Mouse (Mus musculus): Measurements from ENCODE around the gene Pkd2.

Gene Pkd2

DNA sequence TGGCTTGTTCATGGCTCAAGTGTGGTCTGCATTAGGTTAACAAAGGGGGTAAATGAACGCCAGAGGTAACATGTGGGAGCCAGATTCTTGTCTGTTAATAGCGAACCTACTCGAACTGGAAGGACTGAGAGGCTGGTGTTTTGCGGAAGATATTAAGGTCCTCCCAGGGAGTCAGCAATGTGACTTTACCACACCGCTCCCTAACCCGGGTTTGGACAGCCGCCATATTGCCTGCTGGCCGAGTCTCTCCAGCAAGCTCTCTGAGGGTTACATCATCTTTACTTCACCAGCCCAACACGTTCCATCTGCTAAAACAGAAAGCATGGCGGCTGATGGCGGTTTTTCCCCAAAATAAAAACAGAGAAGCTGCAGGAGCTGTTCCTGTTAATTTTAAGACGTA is 6.5 kb downstream of the Pkd2 start:
- DNase-seq (ENCODE audit: low spot score in 2 of 2), result peak; percentile 41 to 75

DNA sequence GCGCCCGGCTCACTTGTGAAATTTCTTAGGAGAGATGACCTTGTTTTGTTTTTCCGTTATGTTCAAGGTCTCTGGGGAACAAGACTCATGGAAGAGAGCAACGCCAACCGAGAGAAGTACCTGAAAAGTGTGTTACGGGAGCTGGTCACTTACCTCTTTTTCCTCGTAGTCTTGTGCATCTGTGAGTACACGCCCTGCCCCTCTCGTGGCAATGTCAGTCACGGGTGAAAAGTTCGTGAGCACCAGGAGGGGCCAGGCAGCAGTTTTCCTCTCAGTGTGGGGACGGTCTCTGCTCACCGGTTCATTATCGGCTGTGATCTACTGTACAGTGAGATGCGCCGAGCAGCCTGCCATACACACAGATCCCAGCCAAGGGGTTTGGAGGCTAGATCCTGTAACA is 7.6 kb downstream of the Pkd2 start:
- no peak for DNase-seq (ENCODE audit: low spot score in 2 of 2)

DNA sequence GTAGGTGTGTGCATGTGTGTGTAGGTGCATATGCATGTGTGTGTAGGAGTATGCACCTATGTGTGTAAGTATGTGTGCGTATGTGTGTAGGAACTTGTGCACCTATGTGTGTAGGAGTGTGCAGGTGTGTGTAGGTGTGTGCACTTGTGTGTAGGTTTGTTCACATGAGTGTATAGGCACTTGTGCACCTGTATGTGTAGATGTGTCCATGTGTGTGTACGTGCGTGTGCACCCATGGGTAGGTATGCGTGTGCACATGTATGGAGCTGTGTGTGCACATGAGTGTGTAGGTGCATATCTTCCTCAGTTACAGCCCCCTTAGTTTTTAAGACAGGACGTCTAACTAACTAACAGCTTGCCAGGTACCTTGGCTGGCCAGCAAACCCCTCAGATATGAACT is 9.3 kb downstream of the Pkd2 start:
- no peak for DNase-seq (ENCODE audit: low spot score in 2 of 2)

DNA sequence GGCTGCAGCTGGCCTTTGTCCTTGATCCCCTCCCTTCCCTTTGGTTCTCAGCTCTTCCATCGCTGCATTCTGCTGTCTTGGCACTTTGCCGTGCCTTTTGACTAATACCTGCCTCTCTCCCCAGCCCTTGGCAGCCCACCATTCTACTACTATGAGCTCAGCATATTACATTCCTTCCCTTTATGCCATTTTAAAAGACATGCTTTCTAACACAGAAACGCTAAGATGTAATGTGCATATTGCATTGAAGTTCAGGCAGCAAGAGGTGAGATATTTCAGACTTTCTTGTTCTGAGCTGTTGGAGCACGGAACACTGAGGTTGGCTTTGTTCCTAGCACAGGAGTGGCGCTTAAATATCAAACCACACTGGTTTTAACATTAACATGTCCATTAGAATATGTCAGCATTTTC is 11.7 kb downstream of the Pkd2 start:
- no peak for DNase-seq (ENCODE audit: low spot score in 2 of 2)

DNA sequence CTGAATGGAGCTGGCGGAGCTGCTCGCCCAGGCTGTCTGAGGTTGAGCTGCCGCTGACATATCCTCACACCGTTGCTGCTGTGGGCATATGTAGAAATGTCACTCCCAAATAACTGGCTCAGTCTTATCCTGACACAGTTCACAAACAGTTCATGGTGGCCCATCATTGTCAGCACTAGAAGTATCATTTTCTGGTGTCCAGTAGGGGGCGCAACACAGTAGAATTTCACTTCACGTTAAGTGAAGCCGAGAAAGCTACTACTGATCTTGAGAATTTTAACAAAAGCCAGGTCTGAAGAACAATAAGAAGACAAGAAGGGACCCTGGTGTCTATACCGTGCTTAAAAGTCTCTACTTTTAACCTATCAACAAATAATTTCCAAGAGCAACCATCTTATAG is 13.1 kb downstream of the Pkd2 start:
- no peak for DNase-seq (ENCODE audit: low spot score in 2 of 2)

DNA sequence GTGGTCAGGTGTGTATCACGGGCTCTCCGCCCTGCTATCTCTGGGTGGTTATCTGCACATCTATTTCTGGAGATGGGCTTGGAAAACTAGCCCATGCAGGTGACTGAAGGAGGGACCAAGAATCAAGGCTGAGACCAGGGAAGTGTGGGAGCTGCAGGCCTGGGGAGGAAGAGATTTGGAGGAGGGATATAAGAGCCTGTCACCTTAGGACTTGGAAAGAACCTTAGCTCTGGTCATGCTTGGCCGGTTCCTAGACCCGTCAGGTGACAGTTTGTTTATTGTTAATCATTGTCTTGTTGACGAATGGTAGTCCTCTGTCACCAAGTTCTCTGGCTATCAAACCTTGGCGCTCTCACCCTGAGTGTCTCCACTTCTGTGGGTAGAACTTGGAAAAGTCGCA is 21.1 kb downstream of the Pkd2 start:
- no peak for DNase-seq (ENCODE audit: low spot score in 2 of 2)

DNA sequence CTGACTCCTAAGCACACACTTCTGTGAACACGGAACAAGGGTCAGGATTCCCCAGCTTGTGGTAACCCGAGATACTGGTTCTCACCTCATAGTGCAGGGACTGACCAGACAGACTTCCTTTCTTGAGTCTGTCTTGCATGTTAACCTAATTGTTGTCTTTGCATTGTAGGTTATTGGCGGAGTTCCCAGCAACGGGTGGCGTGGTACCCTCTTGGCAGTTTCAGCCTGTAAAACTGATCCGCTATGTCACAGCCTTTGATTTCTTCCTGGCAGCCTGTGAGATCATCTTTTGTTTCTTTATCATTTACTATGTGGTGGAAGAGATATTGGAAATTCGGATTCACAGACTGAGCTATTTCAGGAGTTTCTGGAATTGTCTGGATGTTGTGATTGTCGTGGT is 23.6 kb downstream of the Pkd2 start:
- DNase-seq (ENCODE audit: low spot score in 2 of 2), result no peak

DNA sequence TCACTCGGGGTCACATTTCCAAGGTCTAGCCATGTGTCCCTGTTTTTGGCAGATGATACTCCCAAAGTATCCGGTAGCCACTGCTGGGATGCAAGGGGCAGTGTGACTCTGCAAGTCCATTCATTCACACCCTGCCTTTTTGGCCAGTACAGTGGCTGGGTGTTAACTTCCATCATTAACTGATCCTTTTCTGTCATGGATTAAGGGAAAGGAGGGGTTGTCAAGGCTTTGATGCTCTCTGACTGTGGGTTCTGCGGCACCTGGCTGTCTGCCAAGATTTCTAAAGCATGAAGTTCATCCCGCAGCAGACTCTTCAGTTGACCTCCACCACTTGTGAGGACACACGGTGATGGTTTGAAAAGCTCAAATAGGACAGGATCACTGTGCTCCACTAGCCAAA is 32.3 kb downstream of the Pkd2 start:
- DNase-seq (ENCODE audit: low spot score in 2 of 2), result no peak

DNA sequence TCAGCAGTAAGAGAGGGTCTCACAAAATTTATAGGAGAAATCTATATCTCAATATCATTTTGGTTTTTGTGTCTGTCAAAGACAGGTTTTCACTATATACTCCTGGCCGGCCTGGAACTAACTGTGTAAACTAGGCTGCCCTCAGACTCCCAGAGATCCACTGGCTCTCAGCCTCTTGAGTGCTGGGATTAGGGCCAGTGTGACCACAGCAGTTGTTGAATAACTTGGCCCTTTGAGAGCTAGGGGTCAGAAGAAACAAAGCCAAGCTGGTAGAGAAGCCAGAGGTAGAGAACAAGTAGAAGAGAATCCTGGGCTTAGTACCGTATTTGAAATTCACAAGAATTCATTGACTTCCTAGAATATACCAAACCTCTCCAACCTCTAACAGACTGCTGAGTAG is 45.6 kb downstream of the Pkd2 start:
- DNase-seq (ENCODE audit: low spot score in 2 of 2), result no peak

DNA sequence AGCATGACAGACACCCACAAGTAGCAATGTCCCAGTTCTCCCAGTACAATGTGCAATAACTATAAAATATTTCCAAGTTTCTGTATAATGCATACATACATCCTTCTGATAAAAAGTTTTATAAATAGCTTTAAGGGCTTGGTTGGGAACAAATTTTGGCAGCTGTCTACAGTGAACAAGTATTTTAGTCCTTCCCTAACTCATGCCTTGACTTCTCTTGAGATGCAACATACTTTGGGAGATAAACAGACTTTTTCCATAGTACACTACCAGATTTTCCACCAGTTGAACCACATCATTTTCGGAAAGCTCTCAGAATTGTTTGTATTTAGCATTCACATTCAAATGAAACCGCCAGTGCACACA is 48.6 kb downstream of the Pkd2 start:
- no peak for DNase-seq (ENCODE audit: low spot score in 2 of 2)

DNA sequence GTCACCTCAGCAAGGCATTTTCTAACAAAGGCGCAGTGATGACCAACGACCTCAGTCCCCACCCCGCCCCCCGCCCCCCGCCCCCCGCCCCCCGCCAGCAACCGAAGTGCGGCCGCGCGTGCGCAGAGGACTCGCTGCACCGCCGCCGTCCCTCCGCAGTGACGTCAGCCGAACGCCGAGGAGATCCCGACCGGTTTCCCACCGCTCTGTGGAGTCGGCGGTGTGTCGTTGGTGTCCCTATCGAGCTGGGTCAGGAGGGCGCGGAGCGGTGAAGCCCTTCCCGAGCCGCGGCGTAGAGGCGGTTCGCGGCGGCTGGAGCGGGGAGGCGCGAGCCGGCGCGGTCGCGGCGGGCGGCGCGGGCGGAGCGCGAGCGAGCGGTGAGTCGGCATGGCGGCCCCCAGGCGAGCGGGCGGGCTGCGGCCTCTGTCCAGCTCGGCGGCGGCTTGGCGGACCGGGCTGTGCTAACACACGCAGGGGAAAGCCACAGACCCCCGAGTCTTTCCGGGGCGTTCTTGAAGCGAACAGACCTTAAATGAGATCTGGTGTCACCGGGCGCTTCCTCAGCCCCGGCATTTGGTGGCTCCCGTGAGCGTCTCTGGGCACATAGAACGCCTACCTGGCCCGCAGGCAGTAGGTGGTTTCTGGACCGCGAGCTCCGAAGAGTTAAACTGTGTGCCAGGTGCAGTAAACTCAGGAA is 49.1 kb downstream of the Pkd2 start, which contains the start of gene BC005561:
TSS of gene BC005561 (plus strand) at position 158 of the 697 bp plus-strand sequence.
- peak; percentile 77 to 83 for DNase-seq (ENCODE audit: low spot score in 2 of 2)

DNA sequence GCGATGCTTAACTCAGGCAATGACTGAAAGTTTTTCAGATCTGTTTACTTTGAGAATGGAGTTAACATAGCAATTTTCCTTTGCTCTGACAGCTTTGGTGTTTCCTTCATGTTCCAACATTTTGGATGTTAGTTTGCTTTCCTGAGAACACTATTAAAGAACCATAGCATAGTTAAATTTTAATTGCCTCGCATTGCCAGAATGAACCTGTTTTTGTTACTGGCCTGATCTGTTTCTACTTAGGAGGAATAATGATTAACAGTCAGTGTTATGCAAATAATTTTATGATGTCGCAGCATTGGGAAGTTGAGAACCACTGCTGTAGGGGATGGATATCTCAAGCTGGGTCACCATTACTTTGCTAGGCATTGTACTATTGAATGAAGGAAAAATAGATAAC is 52.0 kb downstream of the Pkd2 start:
- DNase-seq (ENCODE audit: low spot score in 2 of 2), result no peak

DNA sequence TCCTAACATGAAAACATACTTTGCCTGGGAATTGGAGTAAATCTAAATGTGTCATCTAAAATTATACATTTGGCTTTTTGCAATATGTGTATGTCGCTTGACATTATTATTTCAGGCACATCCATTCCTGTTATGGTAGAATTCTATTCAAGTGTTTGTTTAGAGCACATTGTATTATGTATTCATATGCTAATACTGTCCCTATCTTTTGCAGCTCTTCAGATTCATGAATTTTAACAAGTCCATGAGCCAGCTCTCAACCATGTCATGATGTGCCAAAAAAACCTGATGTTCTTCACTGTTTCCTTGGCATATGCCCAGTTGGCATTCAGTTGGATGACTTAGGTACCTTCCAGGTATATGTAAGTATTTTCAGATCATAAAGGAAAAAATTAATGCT is 79.4 kb downstream of the Pkd2 start:
- DNase-seq (ENCODE audit: low spot score in 2 of 2), result no peak

DNA sequence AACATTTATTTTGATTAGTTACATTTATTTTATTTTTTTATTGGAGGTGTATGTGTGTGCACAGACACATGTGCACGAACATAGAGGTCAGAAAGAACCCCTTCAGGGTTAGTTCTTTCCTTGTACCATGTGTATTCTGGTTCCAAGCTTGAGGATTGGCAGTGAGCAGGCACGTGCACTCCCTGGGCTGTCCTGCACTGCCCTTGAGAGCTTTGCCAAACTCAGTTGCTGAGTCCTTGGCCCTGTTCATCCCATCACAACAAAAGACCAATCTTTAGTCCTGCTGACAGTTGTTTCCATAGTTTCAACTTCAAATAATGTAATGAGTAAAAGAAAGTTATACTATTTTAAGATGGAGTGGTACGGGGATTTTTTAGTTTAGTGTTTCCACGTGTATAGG is 80.1 kb downstream of the Pkd2 start:
- DNase-seq (ENCODE audit: low spot score in 2 of 2), result no peak

All from urinary bladder, postnatal 4 days (tissue).